Mouse (Mus musculus) c-Kit-positive CD71-positive TER-119-positive erythroid progenitor cells, embryonic 14.5 days (primary cell): ENCODE measurements around the gene Pnpla3.
A peak's percentile ranks its signal among the peaks of the same experiment; 100 is the strongest.
"Not testable (repeated sequence)": the region's sequence is repeated elsewhere in the genome, so short reads cannot be mapped to it uniquely, and the experiment has no call there.

Experiments used
- DNase-seq: peaks from one replicate; pipeline ENCODE4 v3.0.0-alpha.2; 2013; ENCODE audit warnings: low spot score

The Pnpla3 gene

GRCm38 (mm10) chr15:84167600-84167999, at the start of gene Pnpla3:
Gene Pnpla3 (plus strand): TSS chr15:84167837.
- peak; percentile 79 for DNase-seq

- DNase-seq = no peak
Observed at GRCm38 (mm10) chr15:84120612-84121011, 47.0 kb upstream of the Pnpla3 start.

- DNase-seq = no peak
Observed at GRCm38 (mm10) chr15:84121036-84121435, 46.6 kb upstream of the Pnpla3 start.

GRCm38 (mm10) chr15:84123075-84123474, 44.6 kb upstream of the Pnpla3 start, which contains the start of gene Pnpla5:
Gene Pnpla5 (minus strand): TSS chr15:84123175.
- no peak for DNase-seq

DNA sequence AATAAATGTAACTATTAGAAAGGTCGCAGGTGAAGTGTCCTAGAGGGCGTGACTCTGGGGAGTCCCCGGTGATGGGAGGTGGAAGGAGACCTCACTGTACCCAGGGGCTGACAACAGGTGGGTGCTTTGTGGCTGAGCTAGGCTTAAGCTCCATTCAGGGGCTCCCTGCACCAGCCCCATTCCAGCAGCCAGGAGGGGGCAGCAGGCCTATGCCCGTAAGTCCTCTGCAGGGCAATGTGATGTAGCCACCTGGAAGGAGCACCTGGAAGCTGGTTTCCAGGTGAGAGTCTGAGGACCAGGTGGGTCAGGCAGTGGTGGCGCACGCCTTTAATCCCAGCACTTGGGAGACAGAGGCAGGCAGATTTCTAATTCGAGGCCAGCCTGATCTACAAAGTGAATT, 43.6 kb upstream of the Pnpla3 start:
- no peak for DNase-seq

DNA sequence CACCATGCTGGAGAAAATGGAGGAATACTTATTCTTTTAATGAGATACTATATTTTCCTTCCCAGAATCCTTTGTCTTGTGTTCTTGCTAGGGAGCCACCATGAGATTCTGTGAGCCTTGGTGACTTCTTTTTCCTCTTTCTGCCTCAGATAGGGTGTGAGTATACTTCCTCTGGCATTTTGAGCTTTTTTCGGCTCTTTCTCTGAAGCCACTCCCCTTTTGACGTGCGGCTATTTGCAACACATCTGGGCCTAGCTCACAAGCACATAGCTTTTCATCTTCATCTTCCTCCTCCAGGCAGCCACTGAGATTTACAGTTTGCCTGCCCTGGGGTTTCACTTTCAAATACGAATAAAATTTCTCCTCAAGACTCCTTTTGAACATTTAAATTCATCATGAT, 41.2 kb upstream of the Pnpla3 start:
- no peak for DNase-seq

- DNase-seq = no peak
Observed at GRCm38 (mm10) chr15:84126871-84127270, 40.8 kb upstream of the Pnpla3 start.

DNA sequence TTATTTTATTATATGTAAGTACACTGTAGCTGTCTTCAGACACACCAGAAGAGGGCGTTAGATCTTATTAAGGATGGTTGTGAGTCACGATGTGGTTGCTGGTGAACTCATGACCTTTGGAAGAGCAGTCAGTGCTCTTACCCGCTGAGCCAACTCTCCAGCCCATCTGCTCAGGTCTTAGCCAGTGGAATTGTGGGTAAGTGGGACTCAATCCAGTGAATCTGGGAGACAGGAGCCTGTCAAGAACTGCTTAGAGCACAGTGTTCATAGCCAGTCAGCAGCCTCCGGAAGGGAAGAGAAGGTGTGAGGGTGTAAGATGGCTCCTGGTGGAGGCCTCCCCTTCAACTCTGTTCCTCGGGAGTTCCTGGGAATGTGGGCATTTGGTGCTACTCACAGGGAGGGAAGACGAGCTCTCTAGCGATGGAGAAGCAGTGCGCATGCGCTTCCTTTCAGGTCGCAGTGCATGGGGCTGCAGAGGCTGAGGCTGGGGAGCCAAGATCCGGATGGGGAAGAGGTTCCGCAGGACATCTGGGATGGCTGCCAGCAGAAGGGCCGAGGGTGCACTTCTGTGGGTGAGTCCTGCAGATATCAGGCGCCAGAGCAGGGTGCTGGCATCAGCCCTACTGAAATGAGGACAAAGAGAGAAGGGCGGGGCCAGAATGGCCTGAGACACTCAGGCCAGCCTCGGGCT, 36.4 kb upstream of the Pnpla3 start:
- no peak for DNase-seq

DNA sequence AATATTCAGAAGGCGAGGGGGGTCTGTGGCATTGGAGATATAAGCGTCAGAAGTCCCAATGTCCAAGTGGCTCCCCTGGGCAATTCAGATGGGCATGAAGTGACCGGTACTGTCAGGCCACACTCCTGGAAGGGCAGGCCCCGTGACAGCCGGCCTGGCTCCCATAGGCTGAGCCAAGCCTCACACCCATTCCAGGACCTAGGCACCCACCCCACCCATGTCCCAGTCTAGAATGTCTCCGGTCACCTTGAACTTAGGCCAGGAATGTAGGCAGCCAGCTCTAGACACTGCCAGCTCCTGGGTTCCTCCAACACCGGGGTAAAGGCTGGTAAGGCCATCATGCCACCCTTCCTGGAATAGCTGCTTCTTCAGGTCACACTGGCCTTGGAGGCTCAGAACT, 35.7 kb upstream of the Pnpla3 start:
- DNase-seq = no peak

GRCm38 (mm10) chr15:84133440-84133839, 34.2 kb upstream of the Pnpla3 start:
- no peak for DNase-seq

- DNase-seq = peak; percentile 53
Observed at GRCm38 (mm10) chr15:84135472-84135871, 32.2 kb upstream of the Pnpla3 start.

- no peak for DNase-seq
Observed at GRCm38 (mm10) chr15:84136473-84137415, 30.9 kb upstream of the Pnpla3 start.

DNA sequence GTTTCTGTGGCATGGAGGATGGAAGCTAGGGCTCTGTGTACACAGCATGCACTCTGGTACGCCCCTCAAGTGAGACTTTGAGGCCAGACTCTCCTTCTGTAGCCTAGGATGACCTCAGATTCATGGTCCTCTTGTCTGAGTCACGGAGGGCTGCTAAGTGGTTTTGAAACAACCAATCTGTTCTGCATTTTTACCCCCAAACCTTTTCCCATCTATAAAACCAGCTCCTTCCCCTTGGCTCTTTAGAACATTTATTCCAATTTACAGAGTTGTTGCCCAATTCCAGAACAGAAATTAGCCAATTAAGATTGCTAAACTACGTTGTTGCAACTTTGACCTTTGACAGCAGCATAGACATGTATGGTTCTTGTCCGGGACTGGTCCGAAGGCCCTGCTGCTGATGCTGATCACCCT, 28.0 kb upstream of the Pnpla3 start:
- no peak for DNase-seq

GRCm38 (mm10) chr15:84140109-84140508, 27.5 kb upstream of the Pnpla3 start:
- DNase-seq = no peak

GRCm38 (mm10) chr15:84140929-84141328, 26.7 kb upstream of the Pnpla3 start:
- no peak for DNase-seq

DNA sequence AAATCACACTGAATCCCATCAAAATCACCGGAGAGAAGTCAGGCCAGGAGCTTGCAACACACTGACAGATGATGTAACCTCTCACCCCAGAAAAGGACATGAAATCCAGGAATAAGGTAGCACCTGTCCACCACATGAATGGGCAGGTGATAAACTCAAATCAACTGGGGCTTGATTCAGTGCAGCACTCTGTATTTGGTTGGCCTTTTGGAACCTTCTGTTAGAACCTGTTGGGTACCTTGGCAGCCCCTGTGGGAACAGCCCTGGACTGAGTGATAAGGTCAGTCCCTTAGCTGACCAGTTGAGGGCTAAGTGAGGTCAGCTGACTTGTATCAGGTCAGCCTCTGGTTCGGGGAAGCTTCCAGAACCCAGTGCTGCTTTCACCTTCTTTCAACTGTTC, 11.5 kb upstream of the Pnpla3 start:
- no peak for DNase-seq

DNA sequence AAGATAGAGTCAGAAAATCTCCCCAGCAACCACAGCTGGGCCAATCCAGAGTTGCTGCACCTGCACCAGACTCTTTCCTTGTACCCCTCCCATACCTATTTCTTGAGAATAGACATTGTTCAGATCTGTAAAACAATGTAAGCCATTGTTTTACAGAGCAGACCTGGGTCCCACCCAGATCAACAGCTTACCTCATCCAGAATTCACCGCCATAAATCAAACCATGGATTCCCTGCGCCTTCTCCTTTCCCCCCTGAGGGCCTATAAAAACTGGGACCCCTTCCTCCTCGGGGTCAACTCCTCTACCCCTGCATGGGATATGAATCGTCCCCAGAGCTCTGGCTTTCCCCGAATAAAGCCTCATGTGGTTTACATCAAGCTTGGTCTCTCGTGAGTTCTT, 10.1 kb upstream of the Pnpla3 start:
- not testable (repeated sequence) for DNase-seq

- DNase-seq = no peak
Observed at GRCm38 (mm10) chr15:84161871-84162270, 5.8 kb upstream of the Pnpla3 start.

DNA sequence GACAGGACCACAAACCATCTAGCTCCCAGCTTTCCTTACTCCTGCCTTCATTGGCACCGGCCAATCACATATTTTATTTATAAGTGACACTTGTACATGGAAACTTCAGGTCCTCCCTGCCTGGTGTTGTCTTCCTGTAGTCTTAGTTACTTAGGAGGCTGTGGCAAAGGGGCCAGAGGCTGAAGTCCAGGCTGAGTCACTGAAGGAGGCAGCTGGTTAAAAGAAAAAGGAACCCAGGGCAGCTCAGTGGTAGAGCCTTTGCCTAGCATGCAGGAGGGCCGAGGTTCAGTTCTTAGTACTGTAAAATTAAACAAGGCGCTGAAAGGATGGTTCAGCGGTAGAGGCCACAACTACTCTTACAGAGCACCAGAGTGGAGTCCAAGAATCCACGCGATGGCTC, 819 bp upstream of the Pnpla3 start:
- no peak for DNase-seq

DNA sequence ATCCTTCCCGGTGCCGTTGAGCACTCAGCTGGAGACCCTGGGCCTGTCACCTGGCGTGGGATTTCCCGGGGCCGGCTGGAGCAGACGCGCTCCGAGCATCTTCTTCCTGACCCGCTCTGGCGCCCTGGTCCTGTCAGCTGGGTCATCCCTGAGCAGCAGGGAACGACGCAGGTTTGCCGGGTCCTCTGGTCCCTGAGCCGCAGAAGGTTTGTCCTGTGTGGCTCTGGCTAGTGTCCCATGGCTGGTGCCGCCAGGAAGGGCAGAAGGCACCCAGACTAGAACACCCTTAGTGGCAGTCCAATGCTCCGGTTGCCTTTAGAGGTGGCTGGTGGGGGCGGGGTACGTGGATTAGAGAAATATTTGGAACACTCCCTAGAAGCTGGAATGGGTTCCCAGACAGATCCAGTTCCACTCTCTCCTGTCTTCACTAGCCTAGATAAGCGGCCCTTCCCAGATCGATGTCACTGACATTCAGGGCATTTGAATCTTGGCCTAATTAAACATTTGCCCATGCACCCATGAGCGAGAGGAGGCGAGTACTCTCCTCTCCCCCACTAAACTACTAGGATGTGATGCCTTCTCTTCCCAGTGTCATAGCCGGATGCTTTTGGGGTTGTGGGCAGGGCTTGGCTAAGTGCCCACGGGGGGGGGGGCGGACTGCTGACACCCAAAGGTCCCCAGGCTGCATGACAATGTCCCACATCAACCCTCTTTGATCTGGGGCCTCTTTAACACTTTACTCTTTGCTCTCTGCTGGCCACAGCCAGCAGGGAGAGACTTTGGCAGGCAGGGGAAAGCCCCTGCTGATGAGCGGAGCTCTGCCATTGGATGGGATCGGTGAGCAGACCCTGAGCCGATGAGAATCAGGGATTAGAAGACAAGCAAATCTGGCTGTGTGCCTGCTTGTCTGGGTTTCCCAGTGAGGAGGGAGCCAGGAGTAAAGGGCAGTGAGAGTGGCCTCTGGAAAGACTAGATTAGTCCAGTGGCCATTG, 829 bp downstream of the Pnpla3 start:
- no peak for DNase-seq

GRCm38 (mm10) chr15:84169511-84169910, 1.9 kb downstream of the Pnpla3 start:
- no peak for DNase-seq

- DNase-seq = no peak
Observed at GRCm38 (mm10) chr15:84171166-84171565, 3.5 kb downstream of the Pnpla3 start.
